Mouse (Mus musculus) liver, embryonic 12.5 days (tissue): ENCODE data around the gene Bpifc. TPM values are rescaled to one million over a fixed set of nuclear protein-coding genes. Genes with fewer than 3 reads are reported as not detected.
A peak's percentile ranks its signal among the peaks of the same experiment; 100 is the strongest.

ENCODE experiments used
- ATAC-seq: fragments of 200-750 bp; cut with Nextera tagmentation; 2 replicates; pipeline ENCODE4 v1.8.0; 2017; ENCODE audit warnings: moderate number of reproducible peaks, mild to moderate bottlenecking, moderate library complexity
- H3K27ac ChIP-seq: fragments of 300-500 bp; sonication (generic); 2 replicates; pipeline ENCODE4 v1.5.1; 2016; ENCODE audit warnings: mild to moderate bottlenecking
- H3K27me3 ChIP-seq: fragments of 300-500 bp; sonication (generic); replicated peaks from 2 replicates; pipeline ENCODE4 v1.6.1; 2016; ENCODE audit warnings: mild to moderate bottlenecking, moderate library complexity
- H3K36me3 ChIP-seq: fragments of 300-500 bp; sonication (generic); 2 replicates; pipeline ENCODE4 v1.6.1; 2016; ENCODE audit warnings: mild to moderate bottlenecking, moderate library complexity
- H3K4me1 ChIP-seq: fragments of 300-500 bp; sonication (generic); 2 replicates; pipeline ENCODE4 v1.6.1; 2016
- H3K4me2 ChIP-seq: fragments of 300-500 bp; sonication (generic); 2 replicates; pipeline ENCODE4 v1.6.1; 2016; ENCODE audit warnings: mild to moderate bottlenecking, moderate library complexity
- H3K4me3 ChIP-seq: fragments of 300-500 bp; sonication (generic); 2 replicates; pipeline ENCODE4 v1.5.1; 2016; ENCODE audit warnings: mild to moderate bottlenecking, moderate library complexity
- H3K9ac ChIP-seq: fragments of 300-500 bp; sonication (generic); 2 replicates; pipeline ENCODE4 v1.6.1; 2016; ENCODE audit warnings: mild to moderate bottlenecking, moderate library complexity
- H3K9me3 ChIP-seq: fragments of 300-500 bp; sonication (generic); replicated peaks from 2 replicates; pipeline ENCODE4 v1.6.1; 2016; ENCODE audit warnings: mild to moderate bottlenecking, moderate library complexity
- WGBS: fragments of 180-500 bp; shearing (Covaris S2); methylation state at CpG from one replicate; pipeline ENCODE4 v1.1.7; 2016; ENCODE audit not compliant: insufficient replicate concordance; 5-methylcytosine and 5-hydroxymethylcytosine counted together
- polyA plus RNA-seq: library from polyadenylated mRNA; unstranded; fragments of >200 nt; fragmentation: Nextera tagmentation; extraction: Ambion mirVana; gene quantifications from 2 replicates; pipeline ENCODE4 v1.2.1, GENCODE M21; 2016

Gene Bpifc
- polyA plus RNA-seq, 1 experiment from 2014 or later = not detected

GRCm38 (mm10) chr10:85936280-85936965 is 75.3 kb downstream of the Bpifc start:
- no peak overlapping the region for H3K27ac ChIP-seq
- peaks cover 56% of the 10 kb centered on the region for H3K36me3 ChIP-seq
- WGBS = 86% methylated on average over 6 of the region's 6 CpGs
- H3K4me3 ChIP-seq = no peak overlapping the region
- no peak overlapping the region for H3K9ac ChIP-seq
- H3K9me3 ChIP-seq = no peaks in the 10 kb centered on the region
- ATAC-seq = no peak
- no peaks in the 10 kb centered on the region for H3K4me1 ChIP-seq
- H3K4me2 ChIP-seq = no peak overlapping the region
- no peaks in the 10 kb centered on the region for H3K27me3 ChIP-seq

- ATAC-seq = no peak
- Histone ChIP-seq H3K4me2 (no peak overlapping the region), H3K4me3 (no peak overlapping the region), H3K36me3 (no peaks in the 10 kb centered on the region), H3K9me3 (no peaks in the 10 kb centered on the region), H3K27ac (no peak overlapping the region), H3K4me1 (peaks cover 10% of the 10 kb centered on the region), H3K27me3 (peaks cover 51% of the 10 kb centered on the region), H3K9ac (no peak overlapping the region)
- 75% methylated on average over 11 of the region's 11 CpGs for WGBS
Measured at GRCm38 (mm10) chr10:85929962-85930361, 81.7 kb downstream of the Bpifc start.

- Histone ChIP-seq H3K27me3 (peaks cover 51% of the 10 kb centered on the region), H3K4me3 (no peak overlapping the region), H3K4me1 (peaks cover 10% of the 10 kb centered on the region), H3K9ac (no peak overlapping the region), H3K36me3 (no peaks in the 10 kb centered on the region), H3K27ac (no peak overlapping the region), H3K9me3 (no peaks in the 10 kb centered on the region), H3K4me2 (peak overlapping the region; percentile 89; the same call in 1 of the 2 replicates)
- 44% methylated on average over 11 of the region's 11 CpGs for WGBS
- ATAC-seq = no peak
Measured at GRCm38 (mm10) chr10:85929208-85929591, 82.5 kb downstream of the Bpifc start.

GRCm38 (mm10) chr10:85928499-85929207 is 83.0 kb downstream of the Bpifc start:
- H3K9me3 ChIP-seq = no peaks in the 10 kb centered on the region
- H3K36me3 ChIP-seq = no peaks in the 10 kb centered on the region
- H3K4me1 ChIP-seq = peaks cover 10% of the 10 kb centered on the region
- H3K4me3 ChIP-seq = peak overlapping the region; percentile 56
- H3K4me2 ChIP-seq = peak overlapping the region; percentile 89
- WGBS = under 1% methylated on average over 63 of the region's 63 CpGs
- no peak overlapping the region for H3K27ac ChIP-seq
- ATAC-seq = no peak
- H3K27me3 ChIP-seq = peaks cover 56% of the 10 kb centered on the region
- H3K9ac ChIP-seq = peak overlapping the region; percentile 52

- Histone ChIP-seq H3K27ac (no peak within 1 kb of the TSS), H3K4me3 (peak within 1 kb of the TSS; percentile 56), H3K9me3 (no peaks in the 10 kb centered on the region), H3K36me3 (no peaks in the 10 kb centered on the region), H3K27me3 (peaks cover 60% of the 10 kb centered on the region), H3K4me2 (peak within 1 kb of the TSS; percentile 89), H3K4me1 (peaks cover 10% of the 10 kb centered on the region), H3K9ac (peak within 1 kb of the TSS; percentile 52)
- ATAC-seq = no peak
- 3% methylated on average over 23 of the region's 23 CpGs for WGBS
Measured at GRCm38 (mm10) chr10:85927676-85928445, 83.8 kb downstream of the Bpifc start, which contains the start of gene Ascl4. Gene Ascl4, plus strand, starts transcription at chr10:85927681.

- under 1% methylated on average over 87 of the region's 90 CpGs for WGBS
- H3K4me1 ChIP-seq = peaks cover 20% of the 10 kb centered on the region
- H3K9me3 ChIP-seq = no peaks in the 10 kb centered on the region
- peak; percentile 99 for ATAC-seq
- H3K27me3 ChIP-seq = peaks cover 21% of the 10 kb centered on the region; the same call in 1 of the 2 replicates
- peak within 1 kb of the TSS; percentile 92 for H3K4me3 ChIP-seq
- peak within 1 kb of the TSS; percentile 88 for H3K9ac ChIP-seq
- peaks cover 29% of the 10 kb centered on the region for H3K36me3 ChIP-seq
- peak within 1 kb of the TSS; percentile 91 for H3K27ac ChIP-seq
- H3K4me2 ChIP-seq = peak within 1 kb of the TSS; percentile 95
Measured at GRCm38 (mm10) chr10:85916498-85917309, 95.0 kb downstream of the Bpifc start, which contains the start of gene Prdm4. Gene Prdm4, minus strand, starts transcription at chr10:85917142.

Other genes with a start within 250 kb of the Bpifc start
- gene Pwp1, start 182.4 kb downstream of the Bpifc start, polyA plus RNA-seq = 58.1 and 59.6 TPM in 2 replicates
- gene Prdm4, start 94.8 kb downstream of the Bpifc start, polyA plus RNA-seq = 13.0 and 14.2 TPM in 2 replicates
- gene Ascl4, start 84.2 kb downstream of the Bpifc start, polyA plus RNA-seq = not detected in 2 replicates
- 115 and 118 TPM in 2 replicates for gene Rtcb, start 54.1 kb downstream of the Bpifc start, polyA plus RNA-seq
- gene Fbxo7, start 10.1 kb upstream of the Bpifc start, polyA plus RNA-seq = 67.9 and 68.0 TPM in 2 replicates